Mouse (Mus musculus): ENCODE results near the gene Gm17657.

Gm17657 gene

GRCm38 (mm10) chr17:29584306-29584705 is 34.9 kb upstream of the Gm17657 start:
- Histone ChIP-seq H3K9me3 (ENCODE audit: low read length) (no peaks in the 10 kb centered on the region), H3K27me3 (ENCODE audit: insufficient read depth, low read length) (no peaks in the 10 kb centered on the region), H3K4me3 (replicated peaks; ENCODE audit: low read length) (no peak overlapping the region), H3K36me3 (ENCODE audit: insufficient read depth, low read length) (peaks cover 51% of the 10 kb centered on the region), H3K4me1 (replicated peaks; ENCODE audit: low read depth, low read length) (peaks cover 24% of the 10 kb centered on the region)
- no peak for TF ChIP-seq CTCF (conservative IDR thresholded peaks at IDR 0.05; ENCODE audit: low read length)
- TF ChIP-seq NANOG (IDR thresholded peaks at IDR 0.05; ENCODE audit: borderline replicate concordance, low read length) = no peak
- no peak for TF ChIP-seq POU5F1 (IDR thresholded peaks at IDR 0.05; ENCODE audit: borderline replicate concordance, low read length)

GRCm38 (mm10) chr17:29583569-29583968 is 34.1 kb upstream of the Gm17657 start:
- peaks cover 24% of the 10 kb centered on the region for H3K4me1 ChIP-seq (replicated peaks; ENCODE audit: low read depth, low read length)
- TF ChIP-seq POU5F1 (IDR thresholded peaks at IDR 0.05; ENCODE audit: borderline replicate concordance, low read length) (no peak), CTCF (conservative IDR thresholded peaks at IDR 0.05; ENCODE audit: low read length) (no peak), NANOG (IDR thresholded peaks at IDR 0.05; ENCODE audit: borderline replicate concordance, low read length) (no peak)

GRCm38 (mm10) chr17:29579579-29580126 is 30.2 kb upstream of the Gm17657 start:
- TF ChIP-seq POU5F1 (IDR thresholded peaks at IDR 0.05; ENCODE audit: borderline replicate concordance, low read length) (no peak), CTCF (conservative IDR thresholded peaks at IDR 0.05; ENCODE audit: low read length) (no peak), NANOG (IDR thresholded peaks at IDR 0.05; ENCODE audit: borderline replicate concordance, low read length) (no peak)
- H3K27me3 ChIP-seq (ENCODE audit: insufficient read depth, low read length) = no peaks in the 10 kb centered on the region
- no peak overlapping the region for H3K4me3 ChIP-seq (replicated peaks; ENCODE audit: low read length)
- peaks cover 90% of the 10 kb centered on the region for H3K36me3 ChIP-seq (ENCODE audit: insufficient read depth, low read length)
- H3K9me3 ChIP-seq (ENCODE audit: low read length) = no peaks in the 10 kb centered on the region
- peaks cover 16% of the 10 kb centered on the region for H3K4me1 ChIP-seq (replicated peaks; ENCODE audit: low read depth, low read length)

More at GRCm38 (mm10) chr17:29583569-29583968, 34.1 kb upstream of the Gm17657 start:
- Histone ChIP-seq H3K4me3 (replicated peaks; ENCODE audit: low read length) (no peak overlapping the region), H3K27me3 (ENCODE audit: insufficient read depth, low read length) (no peaks in the 10 kb centered on the region), H3K36me3 (ENCODE audit: insufficient read depth, low read length) (peaks cover 58% of the 10 kb centered on the region), H3K9me3 (ENCODE audit: low read length) (no peaks in the 10 kb centered on the region)

GRCm38 (mm10) chr17:29569831-29570230 is 20.4 kb upstream of the Gm17657 start:
- TF ChIP-seq NANOG (IDR thresholded peaks at IDR 0.05; ENCODE audit: borderline replicate concordance, low read length) (no peak), CTCF (conservative IDR thresholded peaks at IDR 0.05; ENCODE audit: low read length) (no peak), POU5F1 (IDR thresholded peaks at IDR 0.05; ENCODE audit: borderline replicate concordance, low read length) (no peak)
- Histone ChIP-seq H3K9me3 (ENCODE audit: low read length) (no peaks in the 10 kb centered on the region), H3K4me1 (replicated peaks; ENCODE audit: low read depth, low read length) (peaks cover 37% of the 10 kb centered on the region), H3K27me3 (ENCODE audit: insufficient read depth, low read length) (no peaks in the 10 kb centered on the region), H3K36me3 (ENCODE audit: insufficient read depth, low read length) (peaks cover 78% of the 10 kb centered on the region), H3K4me3 (replicated peaks; ENCODE audit: low read length) (no peak overlapping the region)

- H3K36me3 ChIP-seq (ENCODE audit: insufficient read depth, low read length) = peaks cover 76% of the 10 kb centered on the region
- H3K27me3 ChIP-seq (ENCODE audit: insufficient read depth, low read length) = no peaks in the 10 kb centered on the region
- peaks cover 38% of the 10 kb centered on the region for H3K4me1 ChIP-seq (replicated peaks; ENCODE audit: low read depth, low read length)
- no peak overlapping the region for H3K4me3 ChIP-seq (replicated peaks; ENCODE audit: low read length)
- H3K9me3 ChIP-seq (ENCODE audit: low read length) = no peaks in the 10 kb centered on the region
- TF ChIP-seq CTCF (conservative IDR thresholded peaks at IDR 0.05; ENCODE audit: low read length) (no peak), NANOG (IDR thresholded peaks at IDR 0.05; ENCODE audit: borderline replicate concordance, low read length) (no peak), POU5F1 (IDR thresholded peaks at IDR 0.05; ENCODE audit: borderline replicate concordance, low read length) (no peak)
Measured at GRCm38 (mm10) chr17:29568435-29568834, 19.0 kb upstream of the Gm17657 start.

GRCm38 (mm10) chr17:29565521-29565920 is 16.1 kb upstream of the Gm17657 start:
- TF ChIP-seq POU5F1 (IDR thresholded peaks at IDR 0.05; ENCODE audit: borderline replicate concordance, low read length) (no peak), CTCF (conservative IDR thresholded peaks at IDR 0.05; ENCODE audit: low read length) (no peak), NANOG (IDR thresholded peaks at IDR 0.05; ENCODE audit: borderline replicate concordance, low read length) (no peak)
- no peak overlapping the region for H3K4me3 ChIP-seq (replicated peaks; ENCODE audit: low read length)
- no peaks in the 10 kb centered on the region for H3K9me3 ChIP-seq (ENCODE audit: low read length)
- no peaks in the 10 kb centered on the region for H3K27me3 ChIP-seq (ENCODE audit: insufficient read depth, low read length)
- H3K36me3 ChIP-seq (ENCODE audit: insufficient read depth, low read length) = peaks cover 51% of the 10 kb centered on the region
- peaks cover 40% of the 10 kb centered on the region for H3K4me1 ChIP-seq (replicated peaks; ENCODE audit: low read depth, low read length)

- Histone ChIP-seq H3K4me3 (replicated peaks; ENCODE audit: low read length) (no peak overlapping the region), H3K36me3 (ENCODE audit: insufficient read depth, low read length) (peaks cover 18% of the 10 kb centered on the region), H3K9me3 (ENCODE audit: low read length) (no peaks in the 10 kb centered on the region), H3K4me1 (replicated peaks; ENCODE audit: low read depth, low read length) (peaks cover 39% of the 10 kb centered on the region), H3K27me3 (ENCODE audit: insufficient read depth, low read length) (no peaks in the 10 kb centered on the region)
- TF ChIP-seq NANOG (IDR thresholded peaks at IDR 0.05; ENCODE audit: borderline replicate concordance, low read length) (no peak), CTCF (conservative IDR thresholded peaks at IDR 0.05; ENCODE audit: low read length) (no peak), POU5F1 (IDR thresholded peaks at IDR 0.05; ENCODE audit: borderline replicate concordance, low read length) (no peak)
Measured at GRCm38 (mm10) chr17:29558476-29558875, 9.0 kb upstream of the Gm17657 start.

- Histone ChIP-seq H3K9me3 (ENCODE audit: low read length) (no peaks in the 10 kb centered on the region), H3K4me3 (replicated peaks; ENCODE audit: low read length) (no peak overlapping the region), H3K36me3 (ENCODE audit: insufficient read depth, low read length) (peaks cover 18% of the 10 kb centered on the region), H3K4me1 (replicated peaks; ENCODE audit: low read depth, low read length) (peaks cover 33% of the 10 kb centered on the region), H3K27me3 (ENCODE audit: insufficient read depth, low read length) (no peaks in the 10 kb centered on the region)
- TF ChIP-seq POU5F1 (IDR thresholded peaks at IDR 0.05; ENCODE audit: borderline replicate concordance, low read length) (no peak), NANOG (IDR thresholded peaks at IDR 0.05; ENCODE audit: borderline replicate concordance, low read length) (no peak), CTCF (conservative IDR thresholded peaks at IDR 0.05; ENCODE audit: low read length) (no peak)
Measured at GRCm38 (mm10) chr17:29556893-29557292, 7.5 kb upstream of the Gm17657 start.

GRCm38 (mm10) chr17:29556456-29556855 is 7.0 kb upstream of the Gm17657 start:
- H3K4me1 ChIP-seq (replicated peaks; ENCODE audit: low read depth, low read length) = peaks cover 33% of the 10 kb centered on the region
- H3K27me3 ChIP-seq (ENCODE audit: insufficient read depth, low read length) = no peaks in the 10 kb centered on the region
- H3K9me3 ChIP-seq (ENCODE audit: low read length) = no peaks in the 10 kb centered on the region
- TF ChIP-seq POU5F1 (IDR thresholded peaks at IDR 0.05; ENCODE audit: borderline replicate concordance, low read length) = no peak
- TF ChIP-seq NANOG (IDR thresholded peaks at IDR 0.05; ENCODE audit: borderline replicate concordance, low read length) = no peak
- TF ChIP-seq CTCF (conservative IDR thresholded peaks at IDR 0.05; ENCODE audit: low read length) = no peak
- H3K36me3 ChIP-seq (ENCODE audit: insufficient read depth, low read length) = peaks cover 18% of the 10 kb centered on the region
- H3K4me3 ChIP-seq (replicated peaks; ENCODE audit: low read length) = no peak overlapping the region

Measured in E14TG2a.4 (cell line).